Mouse (Mus musculus) large intestine, adult 2 months (tissue): Measurements from ENCODE around the gene Mob4. TPM values are rescaled to one million over a fixed set of nuclear protein-coding genes. Genes with fewer than 3 reads are reported as not detected.

ENCODE experiments used
- polyA plus RNA-seq: library from polyadenylated mRNA; depleted of rRNA; stranded (reverse); fragments of >200 nt; gene quantifications from 2 replicates; pipeline ENCODE4 v1.2.3, GENCODE M21; 2012; rRNA removed

Mob4 gene
- polyA plus RNA-seq, 1 experiment = 11.0 TPM

Other genes starting within 250 kb of the Mob4 start
- 7.1 and 11.2 TPM in 2 replicates for gene Ankrd44, start 204.8 kb upstream of the Mob4 start, polyA plus RNA-seq
- gene Sf3b1, start 103.8 kb upstream of the Mob4 start, polyA plus RNA-seq = 29.4 and 42.6 TPM in 2 replicates
- 7.8 and 10.2 TPM in 2 replicates for gene Coq10b, start 78.5 kb upstream of the Mob4 start, polyA plus RNA-seq
- gene Hspe1, start 43.1 kb upstream of the Mob4 start, polyA plus RNA-seq = 30.4 and 31.1 TPM in 2 replicates
- 38.9 and 39.7 TPM in 2 replicates for gene Hspd1, start 43.0 kb upstream of the Mob4 start, polyA plus RNA-seq
- gene Rftn2, start 95.6 kb downstream of the Mob4 start, polyA plus RNA-seq = 1.5 TPM in 2 replicates
- 1.4 and 2.1 TPM in 2 replicates for gene Mars2, start 105.9 kb downstream of the Mob4 start, polyA plus RNA-seq
- gene Boll, start 232.2 kb downstream of the Mob4 start, polyA plus RNA-seq = 0.25 TPM in 1 of 2 replicates, not detected in the other